23 mouse cellular contexts compared by ENCODE assay signal in genomic region chr14:48288600-48288999, GRCm38 (mm10).
A peak's percentile ranks its signal among the peaks of the same experiment; 100 is the strongest.
DNase-seq lines count a peak whose midpoint lies in the region; ATAC-seq and TF ChIP-seq lines count a peak whose summit lies in the region.
"Had no signal": no experiment of that assay in that cellular context is flagged by ENCODE, and none has a peak within 500 bp of the region (broad histone marks: within the 10 kb centered on the region; RNA-seq: fewer than 3 reads in every experiment).

No protein-coding gene starts in this region.

- H3K27me3 ChIP-seq in forebrain, postnatal 0 days (ENCODE audit: insufficient read depth, low read length): no peaks in the 10 kb centered on the region
- no peaks in the 10 kb centered on the region for H3K27me3 ChIP-seq in forebrain, embryonic 10.5 days (ENCODE audit: poor library complexity, severe bottlenecking)
- H3K27me3 ChIP-seq in midbrain, embryonic 16.5 days (ENCODE audit: control insufficient read depth, insufficient read depth, low read depth, low read length): no peaks in the 10 kb centered on the region
- H3K27me3 ChIP-seq: forebrain, embryonic 15.5 days; hindbrain, embryonic 12.5 days; limb, embryonic 13.5 days; liver, embryonic 12.5 days; midbrain, embryonic 12.5 days; stomach, embryonic 15.5 days had no signal

- ATAC-seq in forebrain, postnatal 0 days: 0 out of 2 replicates have a peak, but pooled peaks have one; percentile 20
- no peak for ATAC-seq in midbrain, embryonic 16.5 days
- ATAC-seq: forebrain, embryonic 15.5 days; intestine, postnatal 0 days; liver, embryonic 12.5 days had no signal

- H3K9me3 ChIP-seq in forebrain, postnatal 0 days (ENCODE audit: low read length): no peaks in the 10 kb centered on the region
- no peaks in the 10 kb centered on the region for H3K9me3 ChIP-seq in forebrain, embryonic 10.5 days
- H3K9me3 ChIP-seq in midbrain, embryonic 16.5 days (replicated peaks; ENCODE audit: control insufficient read depth, low read length, poor library complexity, severe bottlenecking): no peaks in the 10 kb centered on the region
- H3K9me3 ChIP-seq: forebrain, embryonic 15.5 days; hindbrain, embryonic 12.5 days; limb, embryonic 13.5 days; liver, embryonic 12.5 days; midbrain, embryonic 12.5 days; stomach, embryonic 15.5 days had no signal

- no peak overlapping the region for H3K4me2 ChIP-seq in forebrain, postnatal 0 days (ENCODE audit: low read depth)
- no peak overlapping the region for H3K4me2 ChIP-seq in midbrain, embryonic 16.5 days (ENCODE audit: low read length)
- H3K4me2 ChIP-seq: forebrain, embryonic 15.5 days; heart, embryonic 13.5 days; hindbrain, embryonic 12.5 days; limb, embryonic 13.5 days; liver, embryonic 12.5 days; midbrain, embryonic 12.5 days; stomach, embryonic 15.5 days had no signal

- H3K36me3 ChIP-seq in forebrain, postnatal 0 days (ENCODE audit: insufficient read depth): no peaks in the 10 kb centered on the region
- no peaks in the 10 kb centered on the region for H3K36me3 ChIP-seq in forebrain, embryonic 10.5 days (replicated peaks)
- H3K36me3 ChIP-seq in midbrain, embryonic 16.5 days (ENCODE audit: control insufficient read depth, insufficient read depth, low read length): no peaks in the 10 kb centered on the region
- H3K36me3 ChIP-seq: forebrain, embryonic 15.5 days; heart, embryonic 13.5 days; hindbrain, embryonic 12.5 days; limb, embryonic 13.5 days; liver, embryonic 12.5 days; midbrain, embryonic 12.5 days; stomach, embryonic 15.5 days had no signal

- H3K4me3 ChIP-seq in forebrain, postnatal 0 days (ENCODE audit: low read depth, low read length): no peak overlapping the region
- no peak overlapping the region for H3K4me3 ChIP-seq in forebrain, embryonic 10.5 days
- no peak overlapping the region for H3K4me3 ChIP-seq in midbrain, embryonic 16.5 days (ENCODE audit: low read depth, low read length)
- H3K4me3 ChIP-seq: forebrain, embryonic 15.5 days; heart, adult 2 months; heart, embryonic 13.5 days; hindbrain, embryonic 12.5 days; limb, embryonic 13.5 days; liver, embryonic 12.5 days; midbrain, embryonic 12.5 days; stomach, embryonic 15.5 days had no signal

- H3K4me1 ChIP-seq in forebrain, postnatal 0 days (ENCODE audit: insufficient read depth): no peaks in the 10 kb centered on the region
- H3K4me1 ChIP-seq in forebrain, embryonic 10.5 days: no peaks in the 10 kb centered on the region
- no peaks in the 10 kb centered on the region for H3K4me1 ChIP-seq in midbrain, embryonic 16.5 days (ENCODE audit: control insufficient read depth, insufficient read depth, low read length)
- H3K4me1 ChIP-seq: hindbrain, embryonic 12.5 days; liver, embryonic 12.5 days; midbrain, embryonic 12.5 days; stomach, embryonic 15.5 days had no signal

- no peak overlapping the region for H3K27ac ChIP-seq in forebrain, postnatal 0 days (ENCODE audit: low read depth, low read length)
- no peak overlapping the region for H3K27ac ChIP-seq in forebrain, embryonic 10.5 days
- no peak overlapping the region for H3K27ac ChIP-seq in midbrain, embryonic 16.5 days (ENCODE audit: low read length)
- H3K27ac ChIP-seq: forebrain, embryonic 15.5 days; heart, adult 2 months; heart, embryonic 13.5 days; hindbrain, embryonic 12.5 days; limb, embryonic 13.5 days; liver, embryonic 12.5 days; midbrain, embryonic 12.5 days; stomach, embryonic 15.5 days had no signal

- WGBS in forebrain, postnatal 0 days: 85% methylated on average over 2 of the region's 2 CpGs
- 88% methylated on average over 2 of the region's 2 CpGs for WGBS in forebrain, embryonic 10.5 days
- 83% methylated on average over 2 of the region's 2 CpGs for WGBS in midbrain, embryonic 16.5 days

- H3K9ac ChIP-seq in forebrain, postnatal 0 days: no peak overlapping the region
- H3K9ac ChIP-seq in midbrain, embryonic 16.5 days (ENCODE audit: low read depth, low read length): no peak overlapping the region
- H3K9ac ChIP-seq: forebrain, embryonic 15.5 days; heart, embryonic 13.5 days; hindbrain, embryonic 12.5 days; limb, embryonic 13.5 days; liver, embryonic 12.5 days; midbrain, embryonic 12.5 days; stomach, embryonic 15.5 days had no signal

- TF ChIP-seq CTCF in forebrain, postnatal 0 days (IDR thresholded peaks at IDR 0.05; ENCODE audit: low read depth): no peak

- no peak for DNase-seq in forebrain, postnatal 0 days
- DNase-seq in forebrain, embryonic 10.5 days (ENCODE audit: extremely low spot score, low spot score): no peak
- DNase-seq in right cerebral cortex, adult 18-20 months: peak; percentile 35
- DNase-seq in right cerebral cortex, adult 2 months (ENCODE audit: low spot score in 2 of 2): no peak
- DNase-seq in adipocyte (ENCODE audit: low spot score): peak; percentile 33
- DNase-seq in kidney, adult 11 months: no peak
- DNase-seq: cerebellum, postnatal 36 days; gastrocnemius, postnatal 14 days; heart, adult 2 months; heart, postnatal 14 days; layer of hippocampus, adult 9-11 months; retina, postnatal 1 day; right cerebral cortex, postnatal 4 days; thymus, postnatal 25 days had no signal

Comparison
In these comparisons a context has a peak if more than half of its experiments do, and no peak if none do; other contexts are left out.
1. DNase-seq: peak in right cerebral cortex, adult 18-20 months (single experiment) and adipocyte (single experiment); none in forebrain, postnatal 0 days (single experiment), forebrain, embryonic 10.5 days (single experiment), right cerebral cortex, adult 2 months (0 of 2) and kidney, adult 11 months (single experiment).